Mouse (Mus musculus): ENCODE results near the gene Ctdnep1.

DNA sequence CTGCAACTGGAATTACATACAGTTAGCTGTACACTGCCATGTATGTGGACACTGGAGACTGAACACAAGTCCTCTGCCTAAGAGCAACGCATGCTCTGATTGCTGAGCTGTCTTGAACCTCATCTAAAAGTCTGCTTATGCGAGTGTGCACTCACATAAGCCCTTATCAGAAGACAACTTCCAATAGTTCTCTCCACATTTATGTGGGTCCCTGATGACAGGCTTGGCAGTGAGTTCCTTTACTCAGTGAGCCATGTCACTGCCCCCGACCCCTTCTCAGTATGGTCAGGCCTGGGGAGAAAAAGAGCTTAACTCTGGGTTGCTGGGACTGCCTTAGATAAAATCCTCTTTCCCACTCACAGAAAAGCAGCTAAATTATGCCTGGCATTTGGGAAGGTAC, 35.7 kb downstream of the Ctdnep1 start, which contains the start of gene Dlg4:
- TF ChIP-seq CTCF (IDR thresholded peaks at IDR 0.05; ENCODE audit: extremely low read depth, insufficient read depth, insufficient read length, insufficient replicate concordance) (no peak), POLR2A (IDR thresholded peaks at IDR 0.05; ENCODE audit: low read depth, low read length) (no peak)

All from spleen, adult 2 months (tissue).